Mouse (Mus musculus) CD8-positive naive resting alpha-beta T cell, adult 2 months (primary cell): ENCODE measurements at regions not wholly inside any gene's neighbourhood (a gene's known extent, or its start where the extent isn't known, plus 50 kb on each side); places are given as distances from the start of the nearest gene placed in this dataset.

Experiments used
- DNase-seq, 2 experiments: peaks; one replicate each; pipeline ENCODE4 v3.0.0; 2022; ENCODE audit warnings: low read depth in 2 of 2, low spot score in 2 of 2

GRCm38 (mm10) chr5:91828481-91828880 is 134.4 kb downstream of the Rchy1 start:
- DNase-seq: no peak

DNA sequence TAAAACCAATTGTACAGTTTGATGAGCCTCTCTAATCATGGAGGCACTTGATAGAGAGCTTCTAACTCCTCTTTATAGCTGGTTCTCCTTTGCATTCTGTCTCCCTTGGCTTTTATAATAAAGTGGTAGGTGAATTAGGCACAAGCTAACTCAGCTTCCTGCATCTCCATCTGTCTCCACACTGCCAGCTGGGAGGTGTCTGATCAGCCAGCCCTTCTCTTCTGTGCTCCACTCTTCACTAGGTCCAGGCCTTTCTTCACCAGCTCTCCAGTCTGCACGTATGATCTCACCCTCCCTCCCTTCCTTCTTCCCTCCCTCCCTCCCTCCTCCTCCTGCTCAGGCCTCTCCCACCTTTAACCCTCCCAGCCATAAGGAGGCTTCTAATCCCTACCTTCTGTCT is 136.2 kb downstream of the Rchy1 start:
- no peak for DNase-seq

DNA sequence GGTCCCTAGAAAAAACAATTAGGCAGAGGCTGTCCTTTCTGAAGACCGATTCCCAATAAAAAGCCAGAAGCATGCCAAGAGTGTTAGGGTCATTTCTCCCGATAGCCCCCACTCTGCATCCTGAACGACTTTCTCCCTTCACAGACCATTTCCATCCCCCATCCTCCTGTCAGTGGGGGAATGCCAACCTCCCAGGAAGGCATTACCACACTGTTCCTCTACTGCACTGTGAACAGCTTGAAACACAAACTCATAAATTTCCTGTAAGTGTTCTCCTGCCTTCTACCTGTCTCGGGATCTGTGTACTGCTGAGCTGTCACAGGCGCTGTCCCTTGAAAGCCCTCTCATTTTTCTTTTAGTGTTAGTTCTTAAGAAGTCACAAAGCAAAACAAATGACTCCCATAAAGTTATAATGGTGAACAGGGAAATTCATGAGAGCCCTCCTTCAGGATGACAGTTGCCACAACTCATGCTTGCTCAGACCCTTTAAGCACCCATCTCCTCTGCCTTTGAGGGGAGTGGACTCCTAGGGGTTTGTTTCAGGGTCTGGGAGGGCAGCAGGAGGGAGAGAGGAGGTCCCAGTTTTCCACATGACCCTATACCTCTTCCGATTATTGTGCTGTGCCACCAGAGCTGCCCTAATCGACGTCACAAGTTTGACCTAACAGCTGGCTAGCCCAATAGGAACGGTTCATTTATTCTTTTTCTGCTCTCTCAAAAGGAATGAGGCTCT is 139.9 kb downstream of the Rchy1 start:
- DNase-seq: no peak

DNA sequence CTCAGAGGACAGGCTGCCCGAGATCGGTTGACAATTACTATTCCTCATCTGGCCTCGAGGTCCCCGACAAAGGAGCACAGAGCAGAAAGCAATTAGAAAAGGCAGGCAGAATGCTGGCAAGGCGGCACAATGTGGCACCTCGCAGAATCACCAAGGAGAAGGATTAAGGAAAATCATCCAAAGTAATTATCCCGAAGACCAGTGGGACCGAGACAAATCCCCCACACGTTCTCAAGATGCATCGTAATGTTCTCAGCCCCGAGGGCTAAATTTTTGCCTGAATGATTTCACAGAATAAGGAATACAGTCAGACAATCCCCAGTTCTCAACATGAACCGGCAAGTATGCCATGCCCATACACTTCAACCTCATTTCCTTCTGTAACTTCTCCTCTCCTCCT is 144.1 kb downstream of the Rchy1 start:
- DNase-seq: no peak

GRCm38 (mm10) chr5:91818195-91818594 is 144.7 kb downstream of the Rchy1 start:
- no peak for DNase-seq

- DNase-seq: no peak
Measured at GRCm38 (mm10) chr5:91816376-91816950, 146.4 kb downstream of the Rchy1 start.

- no peak for DNase-seq
Measured at GRCm38 (mm10) chr5:91814956-91815355, 147.9 kb downstream of the Rchy1 start.

DNA sequence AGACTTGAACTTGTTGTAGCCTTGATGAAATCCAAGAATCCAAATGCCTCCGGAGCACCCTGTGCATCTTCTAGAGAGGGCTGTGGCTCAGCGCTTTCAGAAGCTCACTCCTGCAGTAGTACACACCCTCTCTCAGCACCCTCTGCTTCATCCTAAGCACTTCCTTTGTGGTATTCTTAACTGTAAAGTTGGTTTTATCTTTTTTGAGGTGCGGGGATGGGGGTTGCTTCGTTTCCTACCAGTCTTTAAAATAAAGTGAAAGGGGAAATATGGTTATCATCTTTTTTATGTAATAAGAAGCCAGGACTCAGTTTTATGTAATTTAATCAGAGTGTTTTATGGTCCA is 148.5 kb downstream of the Rchy1 start:
- peak; percentile 6 to 11 for DNase-seq

GRCm38 (mm10) chr5:91813547-91814416 is 149.1 kb downstream of the Rchy1 start:
- DNase-seq: no peak

DNA sequence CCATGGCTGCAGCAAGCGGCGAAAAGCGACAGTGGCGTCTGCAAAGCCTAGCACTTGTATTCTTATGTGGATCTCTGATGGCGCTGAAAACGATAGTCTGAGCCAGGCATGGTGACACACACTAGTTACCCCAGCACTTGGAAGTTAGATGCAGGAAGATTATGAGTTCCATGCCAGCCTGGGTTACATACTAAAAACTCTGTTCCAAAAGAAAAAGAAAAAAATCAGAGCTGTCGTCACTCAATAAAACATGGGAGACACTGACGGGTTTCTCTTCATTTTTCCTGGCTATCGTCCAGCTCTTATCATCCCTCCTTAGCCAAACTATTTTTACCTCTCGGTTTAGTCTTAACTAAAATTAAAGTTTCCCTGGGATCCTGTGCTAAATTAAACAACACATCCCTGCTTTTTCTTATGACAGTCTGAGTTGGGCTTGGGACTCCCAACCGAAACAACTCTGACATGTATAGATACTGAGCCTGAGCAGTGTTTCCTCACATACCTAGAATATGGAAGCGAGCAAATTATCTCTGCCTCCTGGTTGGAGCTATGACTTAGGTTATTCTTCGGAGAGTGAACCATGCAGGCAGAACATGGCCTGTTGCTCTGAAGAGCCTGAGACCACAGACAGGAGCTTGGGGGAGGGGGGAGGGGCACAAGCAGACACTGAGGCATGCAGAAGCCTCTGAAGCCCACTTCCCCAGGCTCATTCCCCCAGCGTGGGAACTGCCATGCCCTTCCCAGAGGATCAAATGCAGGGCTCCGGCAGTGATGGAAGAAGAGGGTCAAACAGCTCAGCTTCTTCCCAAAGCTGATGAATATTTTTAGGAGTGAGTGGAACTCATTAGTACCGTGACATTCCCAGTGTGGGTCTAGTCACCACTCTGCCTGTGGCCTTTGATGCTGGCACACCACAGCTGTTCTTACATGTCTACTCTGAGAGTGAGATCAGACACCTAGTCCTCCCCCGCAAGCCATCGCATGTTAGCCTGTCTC is 155.5 kb downstream of the Rchy1 start:
- DNase-seq: no peak

DNA sequence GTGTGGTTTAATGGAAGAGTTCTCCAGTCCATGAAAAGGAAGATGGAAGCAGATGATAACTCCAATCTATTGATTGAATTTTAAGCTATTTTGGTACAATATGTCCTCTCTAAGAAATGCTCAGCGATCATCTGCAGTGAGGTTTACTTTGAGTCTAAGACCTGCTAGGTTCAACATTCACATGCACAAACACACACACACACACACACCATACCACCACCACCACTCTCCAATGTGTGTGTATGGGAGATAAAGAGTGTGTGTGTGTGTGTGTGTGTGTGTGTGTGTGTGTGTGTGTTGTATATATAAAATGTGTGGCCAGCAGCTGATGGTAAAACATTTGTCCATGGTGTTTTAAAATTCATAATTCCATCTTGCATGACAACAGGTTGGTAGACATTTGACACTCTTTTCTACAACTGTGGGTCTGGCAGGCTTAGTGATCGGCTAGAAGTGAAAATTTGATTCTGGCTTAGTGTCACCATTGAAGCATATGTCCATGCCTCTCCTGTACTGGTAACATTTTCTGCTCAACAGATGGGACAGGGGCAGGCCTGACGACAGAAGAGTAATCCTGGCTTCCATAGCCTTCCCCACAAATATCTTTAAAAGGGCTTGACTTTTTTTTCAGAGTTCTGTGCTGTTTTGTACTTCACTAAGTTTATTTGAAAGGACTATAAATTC is 161.4 kb downstream of the Rchy1 start:
- DNase-seq: no peak

DNA sequence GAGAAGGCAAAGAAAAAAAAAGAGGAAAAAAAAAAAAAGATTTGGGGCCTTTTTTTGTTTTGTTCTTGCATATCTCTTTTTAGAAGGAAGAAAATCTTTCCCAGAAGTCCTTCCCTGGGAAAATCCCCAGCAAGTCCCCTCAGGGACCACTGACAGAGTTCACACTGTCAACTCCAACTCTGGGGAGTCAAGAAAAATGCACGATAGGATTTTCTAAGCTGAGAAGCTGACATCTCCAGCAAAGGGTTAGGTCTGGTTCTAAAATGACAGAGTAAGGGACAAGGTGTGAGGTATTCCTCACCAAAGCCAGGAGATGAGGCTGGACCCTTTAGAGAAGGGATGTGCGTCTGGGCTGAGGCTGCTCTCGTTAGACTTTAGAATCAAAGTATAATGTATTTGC is 165.5 kb downstream of the Rchy1 start:
- no peak for DNase-seq

GRCm38 (mm10) chr5:91792732-91793131 is 170.1 kb downstream of the Rchy1 start:
- DNase-seq: no peak

- DNase-seq: no peak
Measured at GRCm38 (mm10) chr5:91790412-91790811, 172.5 kb downstream of the Rchy1 start.

GRCm38 (mm10) chr5:91783966-91784365 is 178.9 kb downstream of the Rchy1 start:
- no peak for DNase-seq

DNA sequence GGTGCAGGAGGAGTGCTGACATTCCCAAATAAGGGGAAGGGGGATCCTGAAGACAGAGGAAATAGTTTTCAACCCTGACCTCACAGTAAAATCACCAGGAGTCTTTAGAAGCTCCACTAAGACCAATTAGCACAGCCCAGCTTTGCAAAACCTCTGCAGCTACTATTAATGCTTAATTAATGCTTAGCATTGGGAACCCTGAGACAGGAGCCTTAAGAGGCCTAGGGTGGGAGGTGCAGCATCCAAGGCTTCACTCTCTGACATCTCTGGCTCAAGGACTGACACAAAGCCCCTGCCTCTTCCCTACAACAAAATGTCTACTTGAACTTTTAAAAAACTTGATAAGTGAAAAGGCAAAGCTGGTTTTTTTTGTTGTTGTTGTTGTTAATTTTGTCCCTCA is 185.9 kb downstream of the Rchy1 start:
- DNase-seq: no peak

- DNase-seq: no peak
Measured at GRCm38 (mm10) chr5:91774065-91774464, 188.8 kb downstream of the Rchy1 start.

DNA sequence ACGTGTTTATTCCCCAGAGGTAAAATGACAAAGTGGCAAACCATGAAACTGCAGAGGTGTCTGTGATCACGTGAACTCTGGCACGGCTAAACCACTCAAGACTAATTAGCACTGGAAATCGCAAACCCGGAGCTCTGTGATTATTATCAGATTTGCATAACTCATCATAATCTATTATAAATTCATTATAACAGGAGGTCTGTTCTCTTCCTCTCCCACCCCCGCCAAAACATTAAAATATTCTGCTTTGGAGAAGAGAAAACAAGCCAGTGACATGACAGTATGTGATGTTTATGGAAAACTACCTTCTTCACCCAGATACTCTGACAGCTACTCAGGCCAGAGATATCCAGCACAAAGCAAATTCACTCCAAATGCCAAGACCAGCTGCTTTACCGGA is 195.0 kb downstream of the Rchy1 start:
- no peak for DNase-seq

DNA sequence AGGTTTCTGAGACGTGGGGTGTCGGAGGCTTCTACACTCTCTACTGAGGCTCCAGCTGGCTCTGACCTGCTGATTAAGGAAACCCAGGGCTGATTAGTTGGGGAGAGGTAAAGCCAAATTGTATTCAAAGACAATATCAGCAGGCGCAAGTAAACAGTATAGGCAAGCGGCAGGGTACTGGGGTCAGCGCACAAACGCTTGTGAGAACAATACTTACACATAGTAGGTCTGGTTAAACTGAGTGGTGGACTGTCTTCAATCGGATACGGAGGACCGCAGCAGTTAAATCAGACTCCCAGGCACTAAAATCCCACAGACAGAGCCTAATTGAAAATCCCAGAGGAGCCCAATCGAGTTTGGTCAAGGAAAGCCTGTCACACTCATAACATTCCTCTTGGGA is 195.8 kb downstream of the Rchy1 start:
- no peak for DNase-seq

DNA sequence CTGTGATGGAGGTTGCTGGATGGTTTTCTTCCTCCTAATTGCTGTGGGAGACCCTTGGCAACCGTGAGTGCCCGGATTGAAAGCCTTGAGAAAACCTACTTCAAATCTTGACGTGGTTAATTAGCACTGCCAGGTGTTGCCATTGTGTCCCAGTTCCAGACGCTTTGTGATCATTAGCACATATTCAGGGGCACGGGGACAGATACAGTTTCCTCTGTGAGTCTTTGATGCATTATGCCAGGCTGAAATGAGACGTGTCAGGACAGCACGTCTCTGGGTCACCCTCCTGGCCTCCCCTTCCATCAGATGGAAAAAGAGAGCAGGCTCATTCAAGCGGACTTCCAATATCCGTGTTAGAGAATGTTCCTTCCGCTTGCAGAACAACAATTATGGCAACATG is 198.2 kb downstream of the Rchy1 start:
- DNase-seq: no peak
